Mouse (Mus musculus) spleen, adult 2 months (tissue): ENCODE results near the gene Cort.

Experiments
- CTCF ChIP-seq: fragments of 200-500 bp; IDR thresholded peaks from 2 replicates; pipeline ENCODE4 v1.5.1; 2011; ENCODE audit warnings: mild to moderate bottlenecking, inconsistent platforms; ENCODE audit not compliant: insufficient read depth, insufficient read length, insufficient replicate concordance; ENCODE audit errors: extremely low read depth
- POLR2A ChIP-seq: fragments of 200-500 bp; IDR thresholded peaks from 2 replicates; pipeline ENCODE4 v1.6.1; 2011; ENCODE audit warnings: low read depth, low read length, inconsistent platforms

- no peak for TF ChIP-seq CTCF
- TF ChIP-seq POLR2A, result no peak
These were observed 28.6 kb downstream of the Cort start for GRCm38 (mm10) chr4:149097956-149098355.
